Mouse (Mus musculus): ENCODE data around the gene Tbx6. TPM values are rescaled to one million over a fixed set of nuclear protein-coding genes. Genes with fewer than 3 reads are reported as not detected.

Tbx6 gene
- polyA plus RNA-seq, 1 experiment, result 1.1 TPM

DNA sequence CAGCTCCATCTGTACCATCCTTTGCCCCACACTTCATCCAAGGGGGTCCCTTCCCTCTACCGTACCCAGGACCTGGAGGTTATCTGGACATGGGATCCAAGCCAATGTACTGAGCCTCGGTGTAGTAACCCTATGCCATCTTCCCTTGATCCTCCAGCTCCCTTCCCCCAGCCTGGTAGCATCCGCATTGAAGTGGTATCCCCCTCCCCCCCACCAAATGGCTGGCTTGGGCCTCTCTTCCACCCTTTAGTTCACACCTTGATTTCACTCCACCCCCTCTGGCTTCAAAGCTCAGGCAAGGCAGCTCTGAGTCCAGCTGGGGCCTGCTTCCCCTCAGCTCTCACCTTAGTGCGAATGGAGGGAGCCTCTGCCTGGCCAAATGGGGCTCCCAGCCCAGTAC lies 3.8 kb downstream of the Tbx6 start:
- H3K36me3 ChIP-seq (ENCODE audit: control insufficient read depth, insufficient read depth, low read length), result no peaks in the 10 kb centered on the region; the same call in none of the 2 replicates
- H3K4me1 ChIP-seq (ENCODE audit: control insufficient read depth, insufficient read depth, low read length), result peaks cover 8% of the 10 kb centered on the region
- TF ChIP-seq CTCF (IDR thresholded peaks at IDR 0.05; ENCODE audit: control insufficient read depth, insufficient read depth, insufficient replicate concordance, low read depth, low read length) (no peak), POLR2A (IDR thresholded peaks at IDR 0.05; ENCODE audit: control insufficient read depth, low read depth, low read length) (no peak)
- H3K27me3 ChIP-seq (ENCODE audit: control insufficient read depth, insufficient read depth, low read length), result no peaks in the 10 kb centered on the region
- no peak overlapping the region for H3K27ac ChIP-seq (ENCODE audit: control insufficient read depth, insufficient read depth, low read depth, low read length)
- no peak overlapping the region for H3K4me3 ChIP-seq (ENCODE audit: control insufficient read depth, low read depth, low read length)

DNA sequence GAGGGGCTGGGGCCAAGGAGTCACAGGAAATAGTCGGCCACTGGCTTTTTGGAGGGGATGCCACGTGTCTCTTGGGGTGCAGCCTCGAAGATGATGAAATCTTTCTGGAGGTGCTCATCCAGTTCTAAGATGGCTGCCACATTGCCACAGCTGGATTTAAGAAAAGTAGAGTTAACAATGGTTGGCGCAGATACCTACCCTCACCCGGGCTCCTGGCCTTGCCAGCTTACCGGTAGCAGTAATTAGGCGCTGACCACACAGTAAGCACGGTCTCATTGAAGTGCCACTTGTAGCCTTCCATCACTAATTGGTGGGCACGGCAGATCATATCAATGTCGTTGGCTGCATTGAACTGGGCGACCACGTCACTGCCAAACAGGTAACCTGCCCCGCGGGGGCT lies 4.9 kb downstream of the Tbx6 start:
- Histone ChIP-seq H3K27ac (ENCODE audit: control insufficient read depth, insufficient read depth, low read depth, low read length) (no peak overlapping the region), H3K4me3 (ENCODE audit: control insufficient read depth, low read depth, low read length) (no peak overlapping the region), H3K36me3 (ENCODE audit: control insufficient read depth, insufficient read depth, low read length) (no peaks in the 10 kb centered on the region; the same call in none of the 2 replicates), H3K27me3 (ENCODE audit: control insufficient read depth, insufficient read depth, low read length) (no peaks in the 10 kb centered on the region), H3K4me1 (ENCODE audit: control insufficient read depth, insufficient read depth, low read length) (peaks cover 5% of the 10 kb centered on the region)
- no peak for TF ChIP-seq POLR2A (IDR thresholded peaks at IDR 0.05; ENCODE audit: control insufficient read depth, low read depth, low read length)
- TF ChIP-seq CTCF (IDR thresholded peaks at IDR 0.05; ENCODE audit: control insufficient read depth, insufficient read depth, insufficient replicate concordance, low read depth, low read length), result no peak

DNA sequence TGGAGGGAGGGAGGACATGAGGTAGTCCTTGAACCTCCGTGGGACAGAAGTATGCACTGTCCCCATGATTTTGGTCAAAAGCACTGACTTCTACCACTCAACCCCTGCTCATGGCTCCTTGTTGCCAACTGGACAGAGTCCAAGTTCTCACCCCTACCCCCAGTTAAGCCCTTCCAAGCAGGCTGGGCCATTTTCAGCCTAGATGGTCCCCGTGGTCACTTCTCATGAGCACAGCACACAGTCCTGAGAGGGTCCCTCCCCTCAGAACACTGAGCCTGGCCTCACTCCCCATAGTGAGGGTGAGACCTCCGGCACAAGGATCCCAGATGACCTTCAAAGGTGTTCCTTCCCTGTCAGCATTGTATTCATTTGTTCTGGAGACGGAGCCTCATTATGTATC lies 7.9 kb downstream of the Tbx6 start:
- H3K27ac ChIP-seq (ENCODE audit: control insufficient read depth, insufficient read depth, low read depth, low read length), result no peak overlapping the region
- H3K4me3 ChIP-seq (ENCODE audit: control insufficient read depth, low read depth, low read length), result no peak overlapping the region
- TF ChIP-seq CTCF (IDR thresholded peaks at IDR 0.05; ENCODE audit: control insufficient read depth, insufficient read depth, insufficient replicate concordance, low read depth, low read length), result no peak
- TF ChIP-seq POLR2A (IDR thresholded peaks at IDR 0.05; ENCODE audit: control insufficient read depth, low read depth, low read length), result no peak
- no peaks in the 10 kb centered on the region; the same call in none of the 2 replicates for H3K4me1 ChIP-seq (ENCODE audit: control insufficient read depth, insufficient read depth, low read length)
- H3K27me3 ChIP-seq (ENCODE audit: control insufficient read depth, insufficient read depth, low read length), result no peaks in the 10 kb centered on the region
- no peaks in the 10 kb centered on the region; the same call in none of the 2 replicates for H3K36me3 ChIP-seq (ENCODE audit: control insufficient read depth, insufficient read depth, low read length)

DNA sequence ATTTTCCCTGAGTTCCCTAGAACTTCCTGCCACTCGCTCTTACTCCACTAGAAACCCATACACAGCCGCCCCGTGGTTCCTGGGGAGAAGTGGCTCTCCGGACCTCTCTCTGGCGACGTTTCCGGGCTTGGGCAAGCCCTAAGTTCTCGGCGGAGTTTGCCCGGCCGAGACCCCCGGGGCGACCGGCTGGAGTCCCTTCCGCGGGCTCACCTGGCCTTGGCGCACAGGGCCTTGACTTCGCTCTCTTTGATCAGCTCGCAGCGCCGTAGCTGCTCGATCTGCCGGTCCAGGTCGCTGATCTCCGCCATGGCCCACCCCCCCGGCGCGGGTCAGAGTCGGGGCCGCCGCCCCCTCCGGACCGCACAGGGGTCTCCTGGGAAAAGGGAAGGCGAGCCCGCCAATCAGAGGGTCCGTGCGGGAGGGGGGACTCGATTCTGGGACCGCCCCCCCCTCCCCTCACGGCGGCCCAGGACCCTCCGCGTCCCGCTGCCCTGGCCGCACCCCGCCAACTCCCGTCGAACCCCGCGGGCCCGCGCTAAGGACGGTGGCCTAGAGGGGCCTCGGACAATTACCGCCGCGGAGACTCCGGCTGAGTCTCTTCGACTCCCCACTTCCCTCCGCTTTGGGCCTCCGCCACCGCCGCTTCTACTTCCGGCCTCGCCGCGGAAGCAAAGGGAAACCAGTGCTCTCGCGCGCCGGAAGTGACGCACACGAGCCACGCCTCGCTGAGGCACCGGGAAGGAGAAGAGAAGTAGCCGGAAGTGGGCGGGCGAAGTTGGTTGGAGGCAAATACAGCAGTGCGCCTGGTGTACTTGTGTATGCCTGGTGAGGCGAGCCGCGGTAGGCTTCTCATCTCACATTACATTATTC lies 10.8 kb downstream of the Tbx6 start, which contains the start of gene Ppp4c:
Ppp4c (minus strand) TSS at position 646 of the 870 bp plus-strand sequence.
- Histone ChIP-seq H3K27ac (ENCODE audit: control insufficient read depth, insufficient read depth, low read depth, low read length) (peak within 1 kb of the TSS; percentile 90), H3K36me3 (ENCODE audit: control insufficient read depth, insufficient read depth, low read length) (no peaks in the 10 kb centered on the region; the same call in none of the 2 replicates), H3K4me3 (ENCODE audit: control insufficient read depth, low read depth, low read length) (peak within 1 kb of the TSS; percentile 98), H3K27me3 (ENCODE audit: control insufficient read depth, insufficient read depth, low read length) (no peaks in the 10 kb centered on the region), H3K4me1 (ENCODE audit: control insufficient read depth, insufficient read depth, low read length) (no peaks in the 10 kb centered on the region; the same call in none of the 2 replicates)
- TF ChIP-seq CTCF (IDR thresholded peaks at IDR 0.05; ENCODE audit: control insufficient read depth, insufficient read depth, insufficient replicate concordance, low read depth, low read length) (no peak), POLR2A (IDR thresholded peaks at IDR 0.05; ENCODE audit: control insufficient read depth, low read depth, low read length) (peak; percentile 77)

DNA sequence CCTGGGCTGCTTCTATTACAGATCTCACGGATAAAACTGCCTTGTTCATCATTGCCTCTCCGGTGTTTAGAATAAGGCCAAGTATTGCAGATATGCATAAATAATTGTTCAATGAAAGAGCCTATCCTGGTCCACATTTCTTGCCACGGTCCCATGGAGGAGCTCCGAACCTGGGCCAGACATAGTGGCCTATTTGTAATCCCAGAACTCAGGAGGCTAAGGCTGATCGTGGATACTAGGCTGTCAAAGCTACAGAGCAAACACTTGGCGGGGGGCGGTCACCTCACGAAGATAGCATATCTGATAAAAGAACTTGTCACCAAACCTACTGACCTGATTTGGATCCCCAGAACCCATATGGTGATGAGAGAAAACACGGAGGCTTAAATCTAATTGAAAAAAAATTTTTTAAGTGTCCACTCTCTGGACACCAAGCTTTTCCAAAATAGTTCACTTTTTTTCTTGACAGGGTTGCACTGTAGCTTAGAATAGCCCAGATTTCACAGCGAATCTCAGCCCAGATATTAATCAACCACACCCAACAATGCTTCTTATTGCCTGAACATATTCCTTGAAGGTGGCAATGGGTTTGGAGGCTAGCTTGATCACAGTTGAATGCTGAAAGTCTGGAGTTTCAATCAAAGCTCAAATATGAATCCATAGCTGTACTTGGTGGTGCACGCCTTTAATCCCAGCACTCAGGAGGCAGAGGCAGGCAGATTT lies 11.6 kb downstream of the Tbx6 start:
- H3K4me3 ChIP-seq (ENCODE audit: control insufficient read depth, low read depth, low read length), result peak overlapping the region; percentile 98
- no peaks in the 10 kb centered on the region; the same call in none of the 2 replicates for H3K36me3 ChIP-seq (ENCODE audit: control insufficient read depth, insufficient read depth, low read length)
- H3K27me3 ChIP-seq (ENCODE audit: control insufficient read depth, insufficient read depth, low read length), result no peaks in the 10 kb centered on the region
- H3K4me1 ChIP-seq (ENCODE audit: control insufficient read depth, insufficient read depth, low read length), result no peaks in the 10 kb centered on the region; the same call in none of the 2 replicates
- H3K27ac ChIP-seq (ENCODE audit: control insufficient read depth, insufficient read depth, low read depth, low read length), result peak overlapping the region; percentile 30
- TF ChIP-seq CTCF (IDR thresholded peaks at IDR 0.05; ENCODE audit: control insufficient read depth, insufficient read depth, insufficient replicate concordance, low read depth, low read length) (no peak), POLR2A (IDR thresholded peaks at IDR 0.05; ENCODE audit: control insufficient read depth, low read depth, low read length) (no peak)

DNA sequence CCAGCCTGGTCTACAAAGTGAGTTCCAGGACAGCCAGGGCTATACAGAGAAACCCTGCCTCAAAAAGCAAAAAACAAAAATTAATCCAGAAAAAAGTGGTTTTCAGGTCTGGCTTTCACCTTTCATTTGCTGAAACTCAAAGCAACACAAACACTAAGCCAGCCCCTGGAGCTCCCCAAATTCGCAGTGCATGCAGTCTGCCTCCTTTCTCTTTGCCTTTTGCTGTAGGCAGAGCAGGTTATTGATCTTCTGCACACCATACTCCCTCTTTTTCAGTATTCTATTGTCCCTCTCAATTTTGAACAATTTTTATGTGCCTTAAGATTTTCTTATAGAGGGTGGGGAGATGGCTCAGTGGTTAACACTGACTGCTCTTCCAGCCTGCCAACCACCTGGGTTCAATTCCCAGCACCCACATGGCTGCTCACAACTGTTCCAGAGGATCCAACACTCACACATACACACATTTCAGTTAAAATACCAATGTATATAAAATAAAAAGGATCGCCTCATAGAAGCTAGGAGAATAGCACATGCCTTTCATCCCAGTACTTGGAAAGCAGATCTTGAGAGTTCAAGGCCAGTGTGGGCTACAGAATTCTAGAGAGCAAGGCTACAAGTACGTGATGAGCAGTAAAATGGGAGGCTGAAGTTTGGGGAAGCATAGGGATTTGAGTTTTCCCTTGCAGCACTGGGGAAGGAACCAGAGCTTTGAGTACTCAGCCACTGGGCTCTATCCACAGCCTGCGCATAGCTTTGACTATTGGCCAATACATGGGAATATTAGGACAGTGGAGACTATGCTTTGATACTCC lies 12.4 kb downstream of the Tbx6 start:
- H3K27ac ChIP-seq (ENCODE audit: control insufficient read depth, insufficient read depth, low read depth, low read length), result peak overlapping the region; percentile 33; the same call in 1 of the 2 replicates
- H3K4me3 ChIP-seq (ENCODE audit: control insufficient read depth, low read depth, low read length), result no peak overlapping the region
- TF ChIP-seq CTCF (IDR thresholded peaks at IDR 0.05; ENCODE audit: control insufficient read depth, insufficient read depth, insufficient replicate concordance, low read depth, low read length) (no peak), POLR2A (IDR thresholded peaks at IDR 0.05; ENCODE audit: control insufficient read depth, low read depth, low read length) (no peak)

More for the DNA sequence above, 12.4 kb downstream of the Tbx6 start:
- H3K36me3 ChIP-seq (ENCODE audit: control insufficient read depth, insufficient read depth, low read length), result no peaks in the 10 kb centered on the region
- peaks cover 4% of the 10 kb centered on the region for H3K4me1 ChIP-seq (ENCODE audit: control insufficient read depth, insufficient read depth, low read length)
- no peaks in the 10 kb centered on the region for H3K27me3 ChIP-seq (ENCODE audit: control insufficient read depth, insufficient read depth, low read length)
